Mouse (Mus musculus) liver, adult 2 months (tissue): ENCODE data around the gene 1520401A03Rik. TPM values are rescaled to one million over a fixed set of nuclear protein-coding genes. Genes with fewer than 3 reads are reported as not detected.

Experiments used
- DNase-seq: peaks from one replicate; pipeline ENCODE4 v3.0.0-alpha.2; 2011; ENCODE audit warnings: low read depth, low spot score; ENCODE audit errors: extremely low read depth
- H3K27ac ChIP-seq: fragments of 200-500 bp; replicated peaks from 2 replicates; pipeline ENCODE4 v1.5.1; 2012; ENCODE audit warnings: low read depth, mild to moderate bottlenecking, control low read depth, inconsistent platforms, low read length; ENCODE audit not compliant: insufficient read depth
- H3K27me3 ChIP-seq: fragments of 200-500 bp; 2 replicates; pipeline ENCODE4 v1.6.1; 2012; ENCODE audit warnings: mild to moderate bottlenecking, moderate library complexity, low read length, inconsistent platforms; ENCODE audit not compliant: control insufficient read depth, insufficient read depth
- H3K36me3 ChIP-seq: fragments of 200-500 bp; 2 replicates; pipeline ENCODE4 v1.6.1; 2012; ENCODE audit warnings: low read length, inconsistent platforms; ENCODE audit not compliant: control insufficient read depth, insufficient read depth
- H3K4me1 ChIP-seq: fragments of 200-500 bp; 2 replicates; pipeline ENCODE4 v1.6.1; 2011; ENCODE audit warnings: low read length; ENCODE audit not compliant: control insufficient read depth, insufficient read depth
- H3K4me3 ChIP-seq: fragments of 200-500 bp; 2 replicates; pipeline ENCODE4 v1.5.1; 2011; ENCODE audit warnings: low read depth, mild to moderate bottlenecking, control low read depth, low read length, moderate library complexity; ENCODE audit not compliant: insufficient read depth
- H3K79me2 ChIP-seq: fragments of 200-500 bp; 2 replicates; pipeline ENCODE4 v1.6.1; 2012; ENCODE audit warnings: inconsistent platforms, mild to moderate bottlenecking, low read length, moderate library complexity; ENCODE audit not compliant: control insufficient read depth, insufficient read depth
- H3K9ac ChIP-seq: fragments of 200-500 bp; 2 replicates; pipeline ENCODE4 v1.6.1; 2012; ENCODE audit warnings: low read depth, mild to moderate bottlenecking, control low read depth, inconsistent platforms, low read length
- CTCF ChIP-seq: fragments of 200-500 bp; IDR thresholded peaks from 2 replicates; pipeline ENCODE4 v1.5.1; 2011; ENCODE audit warnings: low read depth, low read length, control low read depth
- POLR2A ChIP-seq: fragments of 200-500 bp; IDR thresholded peaks from 2 replicates; pipeline ENCODE4 v1.6.1; 2011; ENCODE audit warnings: low read length, control low read depth; ENCODE audit not compliant: insufficient read depth; ENCODE audit errors: extremely low read depth
- WGBS: fragments of 180-500 bp; shearing (Covaris S2); methylation state at CpG from one replicate; pipeline ENCODE4 v1.1.7; 2018; 5-methylcytosine and 5-hydroxymethylcytosine counted together
- polyA plus RNA-seq: library from polyadenylated mRNA; depleted of rRNA; stranded (reverse); fragments of >200 nt; gene quantifications from 2 replicates; pipeline ENCODE4 v1.2.3, GENCODE M21; 2012
- total RNA-seq: library from RNA; depleted of rRNA; stranded (reverse); fragments of >200 nt; gene quantifications from 2 replicates; pipeline ENCODE4 v1.2.3, GENCODE M21; 2014

Gene 1520401A03Rik
- total and polyA plus RNA-seq, 2 experiments = not detected

GRCm38 (mm10) chr17:23762976-23763375, 40.4 kb upstream of the 1520401A03Rik start:
- DNase-seq = no peak
- H3K79me2 ChIP-seq = no peaks in the 10 kb centered on the region
- no peak overlapping the region for H3K9ac ChIP-seq
- peaks cover 4% of the 10 kb centered on the region; the same call in 1 of the 2 replicates for H3K36me3 ChIP-seq
- no peak overlapping the region for H3K27ac ChIP-seq
- TF ChIP-seq POLR2A = no peak
- no peak for TF ChIP-seq CTCF
- no peaks in the 10 kb centered on the region for H3K27me3 ChIP-seq
- 88% methylated on average over 11 of the region's 11 CpGs for WGBS
- H3K4me3 ChIP-seq = no peak overlapping the region
- H3K4me1 ChIP-seq = no peaks in the 10 kb centered on the region

- H3K9ac ChIP-seq = no peak overlapping the region
- DNase-seq = no peak
- no peaks in the 10 kb centered on the region for H3K79me2 ChIP-seq
- H3K27ac ChIP-seq = no peak overlapping the region
- no peak overlapping the region for H3K4me3 ChIP-seq
- peaks cover 4% of the 10 kb centered on the region; the same call in 1 of the 2 replicates for H3K36me3 ChIP-seq
- no peaks in the 10 kb centered on the region for H3K27me3 ChIP-seq
- H3K4me1 ChIP-seq = no peaks in the 10 kb centered on the region
- WGBS = 98% methylated on average over 3 of the region's 3 CpGs
- TF ChIP-seq POLR2A (no peak), CTCF (no peak)
Observed at GRCm38 (mm10) chr17:23761155-23761554, 38.6 kb upstream of the 1520401A03Rik start.

- no peak overlapping the region for H3K9ac ChIP-seq
- H3K27me3 ChIP-seq = no peaks in the 10 kb centered on the region
- DNase-seq = no peak
- H3K4me1 ChIP-seq = no peaks in the 10 kb centered on the region
- no peak for TF ChIP-seq POLR2A
- TF ChIP-seq CTCF = no peak
- no peak overlapping the region for H3K27ac ChIP-seq
- 97% methylated on average over 9 of the region's 9 CpGs for WGBS
- no peaks in the 10 kb centered on the region for H3K79me2 ChIP-seq
- peaks cover 4% of the 10 kb centered on the region; the same call in 1 of the 2 replicates for H3K36me3 ChIP-seq
- no peak overlapping the region for H3K4me3 ChIP-seq
Observed at GRCm38 (mm10) chr17:23760231-23760630, 37.6 kb upstream of the 1520401A03Rik start.

- no peak for TF ChIP-seq CTCF
- TF ChIP-seq POLR2A = no peak
- Histone ChIP-seq H3K36me3 (peaks cover 4% of the 10 kb centered on the region; the same call in 1 of the 2 replicates), H3K27me3 (no peaks in the 10 kb centered on the region), H3K4me3 (no peak overlapping the region), H3K79me2 (no peaks in the 10 kb centered on the region), H3K4me1 (no peaks in the 10 kb centered on the region), H3K9ac (no peak overlapping the region), H3K27ac (no peak overlapping the region)
- no peak for DNase-seq
- 95% methylated on average over 8 of the region's 8 CpGs for WGBS
Observed at GRCm38 (mm10) chr17:23758801-23759200, 36.2 kb upstream of the 1520401A03Rik start.

- Histone ChIP-seq H3K4me3 (no peak overlapping the region), H3K36me3 (peaks cover 4% of the 10 kb centered on the region; the same call in 1 of the 2 replicates), H3K27ac (no peak overlapping the region), H3K4me1 (no peaks in the 10 kb centered on the region), H3K79me2 (no peaks in the 10 kb centered on the region), H3K9ac (no peak overlapping the region), H3K27me3 (no peaks in the 10 kb centered on the region)
- no peak for DNase-seq
- TF ChIP-seq POLR2A = no peak
- no peak for TF ChIP-seq CTCF
- WGBS = 96% methylated on average over 9 of the region's 9 CpGs
Observed at GRCm38 (mm10) chr17:23757581-23757980, 35.0 kb upstream of the 1520401A03Rik start.

- Histone ChIP-seq H3K4me3 (peak overlapping the region; percentile 35; the same call in 1 of the 2 replicates), H3K4me1 (no peaks in the 10 kb centered on the region), H3K79me2 (no peaks in the 10 kb centered on the region), H3K27me3 (no peaks in the 10 kb centered on the region), H3K27ac (peak overlapping the region; percentile 73), H3K36me3 (no peaks in the 10 kb centered on the region), H3K9ac (0 out of 2 replicates have a peak overlapping the region, but pooled peaks have one; percentile 17)
- DNase-seq = no peak
- TF ChIP-seq CTCF (no peak), POLR2A (no peak)
- whole genome bisulfite sequencing = 85% methylated on average over 13 of the region's 13 CpGs
Observed at GRCm38 (mm10) chr17:23755689-23756088, 33.1 kb upstream of the 1520401A03Rik start.
